Mouse (Mus musculus) cerebellum, adult 2 months (tissue): Measurements from ENCODE around the gene Cyp11a1. TPM values are rescaled to one million over a fixed set of nuclear protein-coding genes. Genes with fewer than 3 reads are reported as not detected.

ENCODE experiments used
- DNase-seq, 2 experiments: peaks; one replicate each; pipeline ENCODE4 v3.0.0; 2021
- H3K27ac ChIP-seq: fragments of 200-500 bp; 2 replicates; pipeline ENCODE4 v1.5.1; 2012; ENCODE audit warnings: low read length, control low read depth, inconsistent platforms; ENCODE audit not compliant: insufficient read depth
- H3K27me3 ChIP-seq: fragments of 200-500 bp; 2 replicates; pipeline ENCODE4 v1.6.1; 2012; ENCODE audit warnings: inconsistent platforms, mild to moderate bottlenecking, low read length, moderate library complexity; ENCODE audit not compliant: control insufficient read depth, insufficient read depth
- H3K4me1 ChIP-seq: fragments of 200-500 bp; 2 replicates; pipeline ENCODE4 v1.6.1; 2011; ENCODE audit warnings: low read length; ENCODE audit not compliant: control insufficient read depth, insufficient read depth
- H3K4me3 ChIP-seq: fragments of 200-500 bp; replicated peaks from 2 replicates; pipeline ENCODE3; 2011; ENCODE audit warnings: mild to moderate bottlenecking, low read depth, low read length, control low read depth; ENCODE audit not compliant: insufficient read depth
- CTCF ChIP-seq: fragments of 200-500 bp; IDR thresholded peaks from 2 replicates; pipeline ENCODE4 v1.5.1; 2011; ENCODE audit warnings: low read depth, mild to moderate bottlenecking, control low read depth, low read length, moderate library complexity, borderline replicate concordance; ENCODE audit not compliant: insufficient read depth
- POLR2A ChIP-seq: fragments of 200-500 bp; IDR thresholded peaks from 2 replicates; pipeline ENCODE4 v1.6.1; 2011; ENCODE audit warnings: low read length, control low read depth, borderline replicate concordance; ENCODE audit not compliant: insufficient read depth
- WGBS: fragments of 180-500 bp; shearing (Covaris S2); methylation state at CpG from one replicate; pipeline ENCODE4 v1.1.7; 2018; 5-methylcytosine and 5-hydroxymethylcytosine counted together
- polyA plus RNA-seq: library from polyadenylated mRNA; depleted of rRNA; stranded (reverse); fragments of >200 nt; gene quantifications from 2 replicates; pipeline ENCODE4 v1.2.3, GENCODE M21; 2012; rRNA removed

Gene Cyp11a1
- polyA plus RNA-seq, 1 experiment, result 3.7 TPM

DNA sequence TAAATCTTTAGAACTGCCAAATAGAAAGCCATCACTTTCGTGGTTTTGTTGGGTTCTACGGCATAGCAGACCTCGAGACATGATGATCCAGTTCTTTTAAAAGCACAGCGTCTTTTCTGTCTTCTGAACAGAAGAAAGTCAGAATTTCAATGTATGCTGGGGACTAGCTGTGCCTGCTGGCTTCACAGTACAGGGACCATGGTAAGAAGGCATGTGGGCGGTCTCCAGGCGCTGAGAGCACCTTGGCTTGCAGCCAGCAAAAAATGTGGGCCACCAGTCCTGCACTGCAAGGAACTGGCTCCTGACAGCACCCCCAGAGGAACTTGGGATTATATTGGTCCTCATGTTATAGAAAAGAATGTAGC lies 60.5 kb downstream of the Cyp11a1 start:
- TF ChIP-seq POLR2A, result no peak
- TF ChIP-seq CTCF, result no peak

DNA sequence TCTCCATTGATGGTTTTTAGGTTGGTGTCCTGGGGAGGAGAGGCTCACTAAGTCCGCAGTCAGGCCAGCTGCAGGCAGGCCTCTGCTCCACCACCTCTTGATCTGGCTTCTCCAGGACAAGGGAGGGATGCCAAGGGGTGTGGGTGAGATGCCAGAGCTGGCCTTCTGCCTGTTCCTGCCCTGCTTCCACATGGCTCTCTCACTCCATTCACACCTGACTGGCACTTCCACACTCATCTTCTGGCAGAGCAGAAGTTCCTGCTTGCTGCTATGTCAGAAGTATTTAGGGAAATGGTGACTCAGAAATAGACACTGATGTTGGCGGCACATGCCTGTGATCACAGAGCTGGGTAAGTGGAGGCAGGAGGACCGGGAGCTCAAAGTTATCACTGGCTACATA lies 61.3 kb downstream of the Cyp11a1 start:
- no peak for TF ChIP-seq CTCF
- Histone ChIP-seq H3K27ac (no peak overlapping the region), H3K4me3 (no peak overlapping the region), H3K4me1 (peaks cover 26% of the 10 kb centered on the region), H3K27me3 (no peaks in the 10 kb centered on the region)
- peak; percentile 86 to 89 for DNase-seq
- 13% methylated on average over 3 of the region's 3 CpGs for WGBS

More for the DNA sequence above, 60.5 kb downstream of the Cyp11a1 start:
- no peak overlapping the region for H3K4me3 ChIP-seq
- H3K27me3 ChIP-seq, result no peaks in the 10 kb centered on the region
- WGBS, result 66% methylated on average over 6 of the region's 6 CpGs
- H3K27ac ChIP-seq, result no peak overlapping the region
- H3K4me1 ChIP-seq, result peaks cover 26% of the 10 kb centered on the region
- peak; percentile 43 to 50 for DNase-seq

DNA sequence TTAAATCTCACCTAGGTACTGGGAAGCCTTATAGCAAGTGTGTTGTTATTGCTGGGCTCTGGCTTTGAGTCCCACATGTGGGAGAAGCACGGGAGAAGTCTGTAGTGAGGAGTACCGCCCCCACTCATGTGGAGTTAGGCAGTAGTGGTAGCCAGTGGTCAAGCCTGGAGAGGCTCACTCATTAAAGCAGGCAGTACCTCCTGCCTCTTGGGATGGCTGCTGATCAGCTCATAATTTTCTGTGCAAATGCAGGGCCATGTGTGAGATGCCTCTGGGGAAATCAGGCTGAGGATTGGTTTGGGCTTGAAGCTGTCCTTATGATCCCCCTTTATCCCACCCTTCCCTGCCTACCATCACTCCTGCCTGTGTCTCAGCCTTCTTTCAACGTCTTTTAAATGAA lies 68.3 kb downstream of the Cyp11a1 start:
- no peak for DNase-seq
- 66% methylated on average over 3 of the region's 3 CpGs for WGBS
- Histone ChIP-seq H3K4me3 (no peak overlapping the region), H3K27me3 (no peaks in the 10 kb centered on the region), H3K4me1 (0 out of 2 replicates have a peak, but pooled peaks cover 4% of the 10 kb centered on the region), H3K27ac (no peak overlapping the region)
- TF ChIP-seq POLR2A (no peak), CTCF (no peak)

Other genes with a start within 250 kb of the Cyp11a1 start
- 144 TPM in 2 replicates for gene Clk3, start 240.6 kb upstream of the Cyp11a1 start, polyA plus RNA-seq
- 5.8 and 6.4 TPM in 2 replicates for gene Arid3b, start 169.6 kb upstream of the Cyp11a1 start, polyA plus RNA-seq
- 133 and 140 TPM in 2 replicates for gene Ubl7, start 95.4 kb upstream of the Cyp11a1 start, polyA plus RNA-seq
- 177 and 189 TPM in 2 replicates for gene Sema7a, start 66.3 kb upstream of the Cyp11a1 start, polyA plus RNA-seq
- 2.8 and 3.9 TPM in 2 replicates for gene Stra6, start 57.4 kb downstream of the Cyp11a1 start, polyA plus RNA-seq
- gene Ccdc33, start 112.4 kb downstream of the Cyp11a1 start, polyA plus RNA-seq, result 0.59 and 1.1 TPM in 2 replicates
- 6.4 and 12.2 TPM in 2 replicates for gene Islr, start 197.9 kb downstream of the Cyp11a1 start, polyA plus RNA-seq
- gene Islr2, start 197.9 kb downstream of the Cyp11a1 start, polyA plus RNA-seq, result 1.1 and 1.6 TPM in 2 replicates
- 9.9 and 12.2 TPM in 2 replicates for gene Pml, start 243.4 kb downstream of the Cyp11a1 start, polyA plus RNA-seq
- 98.3 and 99.1 TPM in 2 replicates for gene Stoml1, start 246.8 kb downstream of the Cyp11a1 start, polyA plus RNA-seq